Mouse (Mus musculus) MEL (cell line): ENCODE results near the gene Med15. TPM values are rescaled to one million over a fixed set of nuclear protein-coding genes. Genes with fewer than 3 reads are reported as not detected.

Experiments
- DNase-seq: peaks from one replicate; pipeline ENCODE4 v3.0.0; 2011; ENCODE audit warnings: low read depth, low spot score
- H3K27ac ChIP-seq: 2 replicates; pipeline ENCODE4 v1.5.1; 2012; ENCODE audit warnings: low read depth, mild to moderate bottlenecking, control low read depth, low read length, moderate library complexity; ENCODE audit not compliant: control insufficient read depth
- H3K27me3 ChIP-seq, 2 experiments: fragments of 150-350 bp in 1 of 2; sonication (generic) in 1 of 2; 2 replicates each; pipeline ENCODE4 v1.6.1; 2012; ENCODE audit warnings: low read length in 2 of 2, mild to moderate bottlenecking in 2 of 2, improper control_type of control experiment in 1 of 2, moderate library complexity in 1 of 2; ENCODE audit not compliant: insufficient read depth in 2 of 2, control insufficient read depth in 1 of 2
- H3K36me3 ChIP-seq, 2 experiments: 2 replicates each; pipeline ENCODE4 v1.6.1; 2012 to 2014; ENCODE audit warnings: low read length in 2 of 2, improper control_type of control experiment in 1 of 2, inconsistent platforms in 1 of 2, mild to moderate bottlenecking in 1 of 2; ENCODE audit not compliant: insufficient read depth in 2 of 2, control insufficient read depth in 1 of 2
- H3K4me1 ChIP-seq, 2 experiments: fragments of 150-350 bp in 1 of 2; sonication (generic) in 1 of 2; 2 replicates each; pipeline ENCODE4 v1.6.1; 2012; ENCODE audit warnings: low read length in 2 of 2, improper control_type of control experiment in 1 of 2, mild to moderate bottlenecking in 1 of 2; ENCODE audit not compliant: insufficient read depth in 2 of 2, control insufficient read depth in 1 of 2
- H3K4me3 ChIP-seq, 2 experiments: fragments of 150-350 bp in 1 of 2; sonication (generic) in 1 of 2; 2 replicates each; pipeline ENCODE4 v1.5.1; 2012; ENCODE audit warnings: low read depth in 2 of 2, low read length in 2 of 2, mild to moderate bottlenecking in 2 of 2, moderate library complexity in 2 of 2, control low read depth in 1 of 2, improper control_type of control experiment in 1 of 2; ENCODE audit not compliant: control insufficient read depth in 1 of 2, insufficient read depth in 1 of 2
- H3K79me2 ChIP-seq: 2 replicates; pipeline ENCODE4 v1.6.1; 2012; ENCODE audit warnings: mild to moderate bottlenecking, low read length, moderate library complexity; ENCODE audit not compliant: control insufficient read depth, poor library complexity, insufficient read depth
- H3K9ac ChIP-seq: 2 replicates; pipeline ENCODE4 v1.6.1; 2012; ENCODE audit warnings: low read depth, mild to moderate bottlenecking, control low read depth, low read length, moderate library complexity; ENCODE audit not compliant: control insufficient read depth, poor library complexity, severe bottlenecking
- H3K9me3 ChIP-seq: fragments of 150-350 bp; sonication (generic); replicated peaks from 2 replicates; pipeline ENCODE4 v1.6.1; 2012; ENCODE audit warnings: mild to moderate bottlenecking, low read length, improper control_type of control experiment, moderate library complexity; ENCODE audit not compliant: insufficient read depth
- CHD1 ChIP-seq: IDR thresholded peaks from 2 replicates; pipeline ENCODE4 v1.6.1; 2012; ENCODE audit warnings: low read depth, mild to moderate bottlenecking, inconsistent platforms, low read length, improper control_type of control experiment
- CHD2 ChIP-seq: IDR thresholded peaks from 2 replicates; pipeline ENCODE4 v1.6.1; 2011; ENCODE audit warnings: low read length, improper control_type of control experiment
- ELF1 ChIP-seq: IDR thresholded peaks from 2 replicates; pipeline ENCODE4 v1.6.1; 2014; ENCODE audit warnings: low read depth, mild to moderate bottlenecking, inconsistent platforms, low read length, improper control_type of control experiment, moderate library complexity
- ETS1 ChIP-seq: IDR thresholded peaks from 2 replicates; pipeline ENCODE4 v1.6.1; 2012; ENCODE audit warnings: low read depth, mild to moderate bottlenecking, inconsistent platforms, low read length, improper control_type of control experiment, moderate library complexity
- GATA1 ChIP-seq: IDR thresholded peaks from 2 replicates; pipeline ENCODE4 v1.6.1; 2011; ENCODE audit warnings: low read depth, low read length, improper control_type of control experiment
- MAFK ChIP-seq: IDR thresholded peaks from 2 replicates; pipeline ENCODE4 v1.6.1; 2011; ENCODE audit warnings: low read depth, mild to moderate bottlenecking, low read length, improper control_type of control experiment, borderline replicate concordance
- MAZ ChIP-seq: IDR thresholded peaks from 2 replicates; pipeline ENCODE4 v1.6.1; 2012; ENCODE audit warnings: low read depth, mild to moderate bottlenecking, inconsistent platforms, low read length, improper control_type of control experiment
- MXI1 ChIP-seq: IDR thresholded peaks from 2 replicates; pipeline ENCODE4 v1.6.1; 2011; ENCODE audit warnings: mild to moderate bottlenecking, low read depth, low read length, improper control_type of control experiment
- MYB ChIP-seq: IDR thresholded peaks from 2 replicates; pipeline ENCODE4 v1.6.1; 2011; ENCODE audit warnings: mild to moderate bottlenecking, low read depth, low read length, improper control_type of control experiment
- POLR2AphosphoS2 ChIP-seq: IDR thresholded peaks from 2 replicates; pipeline ENCODE4 v1.6.1; 2011; ENCODE audit warnings: low read length, improper control_type of control experiment
- POLR2AphosphoS5 ChIP-seq: IDR thresholded peaks from 2 replicates; pipeline ENCODE4 v1.6.1; 2012; ENCODE audit warnings: low read depth, borderline replicate concordance, mild to moderate bottlenecking, inconsistent platforms, low read length, moderate library complexity, mixed read lengths
- RAD21 ChIP-seq: IDR thresholded peaks from 2 replicates; pipeline ENCODE4 v1.6.1; 2011; ENCODE audit warnings: mild to moderate bottlenecking, low read depth, low read length, improper control_type of control experiment
- RCOR1 ChIP-seq: IDR thresholded peaks from 2 replicates; pipeline ENCODE4 v1.6.1; 2012; ENCODE audit warnings: low read depth, mild to moderate bottlenecking, inconsistent platforms, low read length, improper control_type of control experiment
- SIN3A ChIP-seq: IDR thresholded peaks from 2 replicates; pipeline ENCODE4 v1.6.1; 2012; ENCODE audit warnings: low read length, improper control_type of control experiment, inconsistent platforms
- SMC3 ChIP-seq: IDR thresholded peaks from 2 replicates; pipeline ENCODE4 v1.6.1; 2011; ENCODE audit warnings: low read depth, low read length, improper control_type of control experiment
- TAL1 ChIP-seq: IDR thresholded peaks from 2 replicates; pipeline ENCODE4 v1.6.1; 2012; ENCODE audit warnings: mild to moderate bottlenecking, inconsistent platforms, low read length, moderate library complexity, mixed read lengths
- TCF12 ChIP-seq: IDR thresholded peaks from 2 replicates; pipeline ENCODE4 v1.6.1; 2014; ENCODE audit warnings: low read depth, mild to moderate bottlenecking, inconsistent platforms, low read length, improper control_type of control experiment, moderate library complexity
- UBTF ChIP-seq: IDR thresholded peaks from 2 replicates; pipeline ENCODE4 v1.6.1; 2012; ENCODE audit warnings: low read depth, mild to moderate bottlenecking, inconsistent platforms, low read length, improper control_type of control experiment, moderate library complexity, borderline replicate concordance; ENCODE audit not compliant: insufficient read depth
- USF1 ChIP-seq: IDR thresholded peaks from 2 replicates; pipeline ENCODE4 v1.6.1; 2014; ENCODE audit warnings: low read depth, mild to moderate bottlenecking, inconsistent platforms, low read length, improper control_type of control experiment, moderate library complexity
- USF2 ChIP-seq, 2 experiments: IDR thresholded peaks; 2 replicates each; pipeline ENCODE4 v1.6.1; 2011 to 2012; ENCODE audit warnings: improper control_type of control experiment in 2 of 2, low read length in 2 of 2, borderline replicate concordance in 1 of 2, inconsistent platforms in 1 of 2, low read depth in 1 of 2, mild to moderate bottlenecking in 1 of 2; ENCODE audit not compliant: insufficient read depth in 1 of 2
- ZC3H11A ChIP-seq: IDR thresholded peaks from 2 replicates; pipeline ENCODE4 v1.6.1; 2012; ENCODE audit warnings: low read depth, mild to moderate bottlenecking, inconsistent platforms, low read length, improper control_type of control experiment
- ZKSCAN1 ChIP-seq: IDR thresholded peaks from 2 replicates; pipeline ENCODE4 v1.6.1; 2012; ENCODE audit warnings: low read depth, mild to moderate bottlenecking, inconsistent platforms, low read length, improper control_type of control experiment, moderate library complexity
- ZNF384 ChIP-seq: IDR thresholded peaks from 2 replicates; pipeline ENCODE4 v1.6.1; 2012; ENCODE audit warnings: low read depth, mild to moderate bottlenecking, inconsistent platforms, low read length, improper control_type of control experiment
- polyA plus RNA-seq, 2 experiments: library from polyadenylated mRNA; stranded (reverse) in 1 of 2; unstranded in 1 of 2; fragments of >175 nt in 1 of 2; fragments of >200 nt in 1 of 2; gene quantifications; 2 replicates each; pipeline versions ENCODE4 v1.2.1 to v1.2.4; 2012; ENCODE audit warnings: low replicate concordance in 2 of 2, low read depth in 1 of 2; ENCODE audit not compliant: insufficient read length in 2 of 2, insufficient read depth in 1 of 2, missing spikeins in 1 of 2
- total RNA-seq: library from RNA; depleted of rRNA; stranded (reverse); fragments of 300-350 nt; gene quantifications from 2 replicates; pipeline ENCODE4 v1.2.3, GENCODE M21; 2012; rRNA removed

The Med15 gene
- total RNA-seq: 25.9 and 27.6 TPM in 2 replicates
- 10 to 100 TPM in 1 of 2 experiments, not detected in 1; 62.0 TPM for polyA plus RNA-seq

- Histone ChIP-seq H3K4me3 (no peak within 1 kb of the TSS), H3K79me2 (no peaks in the 10 kb centered on the region), H3K36me3 (no peaks in the 10 kb centered on the region), H3K27ac (no peak within 1 kb of the TSS), H3K9ac (no peak within 1 kb of the TSS)
- no peak for DNase-seq
- TF ChIP-seq RCOR1: no peak
- TF ChIP-seq GATA1: 0 out of 2 replicates have a peak, but pooled peaks have one; percentile 9
- TF ChIP-seq, all 39 proteins: peak for 1
- peaks cover 0 to 2% of the 10 kb centered on the region in 2 experiments; a peak in 3 of 4 replicates for H3K4me1 ChIP-seq
- H3K9me3 ChIP-seq: no peaks in the 10 kb centered on the region
- no peaks in the 10 kb centered on the region for H3K27me3 ChIP-seq
Observed at GRCm38 (mm10) chr16:17732841-17733340, at the start of gene Med15. Gene Med15, minus strand, starts transcription at chr16:17732891.

GRCm38 (mm10) chr16:17779692-17780091 lies 47.0 kb upstream of the Med15 start:
- peaks cover 3 to 51% of the 10 kb centered on the region in 2 experiments; a peak in 2 of 4 replicates for H3K36me3 ChIP-seq
- no peaks in the 10 kb centered on the region for H3K4me1 ChIP-seq
- no peak overlapping the region for H3K27ac ChIP-seq
- H3K79me2 ChIP-seq: 0 out of 2 replicates have a peak, but pooled peaks cover 2% of the 10 kb centered on the region
- H3K4me3 ChIP-seq: no peak overlapping the region
- H3K27me3 ChIP-seq: no peaks in the 10 kb centered on the region
- no peak overlapping the region for H3K9ac ChIP-seq
- H3K9me3 ChIP-seq: no peaks in the 10 kb centered on the region
- no peak for TF ChIP-seq RAD21
- TF ChIP-seq CHD2: no peak
- TF ChIP-seq POLR2AphosphoS2: no peak
- no peak for TF ChIP-seq TAL1
- no peak for TF ChIP-seq POLR2AphosphoS5
- TF ChIP-seq ETS1: no peak
- TF ChIP-seq ZNF384: no peak
- TF ChIP-seq ELF1: no peak
- TF ChIP-seq TCF12: no peak
- DNase-seq: no peak

- 0 out of 2 replicates have a peak, but pooled peaks cover 2% of the 10 kb centered on the region for H3K79me2 ChIP-seq
- no peak overlapping the region for H3K4me3 ChIP-seq
- no peaks in the 10 kb centered on the region for H3K27me3 ChIP-seq
- H3K9ac ChIP-seq: no peak overlapping the region
- no peak for TF ChIP-seq RCOR1
- no peak for TF ChIP-seq UBTF
- no peak for TF ChIP-seq MYB
- no peak for TF ChIP-seq CHD1
- no peak for TF ChIP-seq ZKSCAN1
- no peak for TF ChIP-seq RAD21
- no peak for TF ChIP-seq USF1
- TF ChIP-seq ZC3H11A: no peak
- TF ChIP-seq GATA1: no peak
- TF ChIP-seq USF2 (IDR thresholded peaks at IDR 0.05; ENCODE audit: borderline replicate concordance in 1 of 2, insufficient read depth in 1 of 2, low read depth in 1 of 2, low read length in 2 of 2): no peak
- TF ChIP-seq ELF1: no peak
- TF ChIP-seq MAFK: no peak
- TF ChIP-seq MAZ: no peak
- no peak for TF ChIP-seq MXI1
- TF ChIP-seq SIN3A: no peak
- TF ChIP-seq SMC3: no peak
- no peaks in the 10 kb centered on the region for H3K9me3 ChIP-seq
- peaks cover 3 to 50% of the 10 kb centered on the region in 2 experiments; a peak in 2 of 4 replicates for H3K36me3 ChIP-seq
- H3K4me1 ChIP-seq: no peaks in the 10 kb centered on the region
- DNase-seq: no peak
- H3K27ac ChIP-seq: no peak overlapping the region
Observed at GRCm38 (mm10) chr16:17778223-17778622, 45.5 kb upstream of the Med15 start.
